Comparison of ENCODE assay signal across 8 mouse cellular contexts in the genomic region with DNA sequence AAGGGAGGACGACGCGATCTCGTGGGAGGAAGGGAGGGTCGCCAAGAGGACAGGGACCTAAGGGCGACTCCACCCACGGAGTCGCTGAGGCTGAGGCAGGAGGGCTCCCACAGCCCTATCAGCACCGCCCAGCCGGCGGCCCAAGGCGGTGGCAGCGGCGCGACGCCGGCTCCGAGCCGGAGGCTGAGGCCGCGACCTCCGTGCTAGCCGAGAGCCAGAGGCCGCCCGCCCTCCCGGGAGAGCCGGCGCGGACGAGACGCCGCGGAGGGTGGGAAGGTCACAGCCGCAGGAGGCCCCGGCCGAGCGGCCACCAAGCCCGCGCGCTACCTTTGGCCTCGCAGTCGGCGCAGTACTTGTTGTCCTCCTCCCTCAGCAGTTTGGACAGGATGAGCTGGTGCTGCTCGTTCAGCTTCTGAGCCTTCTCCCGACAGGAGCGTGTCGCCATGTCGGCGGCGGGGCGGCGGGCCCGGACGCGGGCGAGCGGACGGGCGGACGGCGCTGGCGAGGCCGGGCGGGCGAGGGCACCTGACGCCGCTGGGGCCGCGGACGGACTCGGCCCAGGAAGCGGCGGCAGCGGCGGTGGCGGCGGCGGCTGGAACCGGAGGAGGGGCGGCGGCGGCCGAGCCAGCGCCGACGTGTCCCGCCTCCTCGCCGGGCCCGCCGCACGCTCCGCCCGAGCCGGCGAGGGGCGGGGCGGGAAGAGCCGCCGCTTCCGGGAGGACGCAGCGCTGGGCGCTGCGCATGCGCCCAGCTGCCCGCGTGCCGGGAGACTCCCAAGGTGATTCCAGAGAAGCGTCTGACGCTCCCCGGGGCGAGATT. TPM values are rescaled to one million over a fixed set of nuclear protein-coding genes. Genes with fewer than 3 reads are reported as not detected.
DNase-seq lines count a peak whose midpoint lies in the region; ATAC-seq and TF ChIP-seq lines count a peak whose summit lies in the region.

A gene (minus strand): TSS at position 607 of the 819 bp plus-strand sequence.

- WGBS in embryonic facial prominence, embryonic 11.5 days, result under 1% methylated on average over 80 of the region's 113 CpGs
- WGBS in intestine, postnatal 0 days, result under 1% methylated on average over 93 of the region's 113 CpGs
- under 1% methylated on average over 75 of the region's 113 CpGs for WGBS in midbrain, embryonic 11.5 days

- no peaks in the 10 kb centered on the region for H3K36me3 ChIP-seq in embryonic facial prominence, embryonic 11.5 days (replicated peaks; ENCODE audit: control insufficient read depth, insufficient read depth, low read depth, low read length)
- no peaks in the 10 kb centered on the region for H3K36me3 ChIP-seq in intestine, postnatal 0 days (ENCODE audit: control insufficient read depth, insufficient read depth)
- no peaks in the 10 kb centered on the region for H3K36me3 ChIP-seq in midbrain, embryonic 11.5 days (ENCODE audit: control insufficient read depth, insufficient read depth, low read length)

- H3K4me3 ChIP-seq in embryonic facial prominence, embryonic 11.5 days (ENCODE audit: low read depth, low read length), result peak within 1 kb of the TSS; percentile 88
- H3K4me3 ChIP-seq in intestine, postnatal 0 days (ENCODE audit: low read depth, low read length), result peak within 1 kb of the TSS; percentile 100
- peak within 1 kb of the TSS; percentile 91 for H3K4me3 ChIP-seq in midbrain, embryonic 11.5 days (ENCODE audit: low read depth, low read length)

- peak within 1 kb of the TSS; percentile 79 for H3K27ac ChIP-seq in embryonic facial prominence, embryonic 11.5 days (replicated peaks; ENCODE audit: low read depth, low read length)
- H3K27ac ChIP-seq in intestine, postnatal 0 days (ENCODE audit: low read depth, low read length), result peak within 1 kb of the TSS; percentile 99
- H3K27ac ChIP-seq in midbrain, embryonic 11.5 days (ENCODE audit: low read depth, low read length), result peak within 1 kb of the TSS; percentile 82

- no peaks in the 10 kb centered on the region for H3K4me1 ChIP-seq in embryonic facial prominence, embryonic 11.5 days (ENCODE audit: control insufficient read depth, insufficient read depth, low read length)
- H3K4me1 ChIP-seq in intestine, postnatal 0 days (replicated peaks; ENCODE audit: control insufficient read depth, insufficient read depth, low read length), result peaks cover 6% of the 10 kb centered on the region
- peaks cover 3% of the 10 kb centered on the region; the same call in 1 of the 2 replicates for H3K4me1 ChIP-seq in midbrain, embryonic 11.5 days (ENCODE audit: control insufficient read depth, insufficient read depth, low read length)

- intact Hi-C loops in left cerebral cortex, postnatal 4 days (cut with DNase I), result no loop called here

- H3K27me3 ChIP-seq in embryonic facial prominence, embryonic 11.5 days (ENCODE audit: control insufficient read depth, insufficient read depth, low read length), result no peaks in the 10 kb centered on the region
- no peaks in the 10 kb centered on the region for H3K27me3 ChIP-seq in intestine, postnatal 0 days (replicated peaks; ENCODE audit: control insufficient read depth, insufficient read depth, low read length)
- no peaks in the 10 kb centered on the region for H3K27me3 ChIP-seq in midbrain, embryonic 11.5 days (ENCODE audit: control insufficient read depth, insufficient read depth, low read length)

- TF ChIP-seq CTCF in intestine, postnatal 0 days (IDR thresholded peaks at IDR 0.05; ENCODE audit: low read depth), result no peak

- no peaks in the 10 kb centered on the region for H3K9me3 ChIP-seq in embryonic facial prominence, embryonic 11.5 days (replicated peaks; ENCODE audit: control insufficient read depth, low read length)
- H3K9me3 ChIP-seq in intestine, postnatal 0 days (ENCODE audit: control insufficient read depth), result peaks cover 12% of the 10 kb centered on the region
- H3K9me3 ChIP-seq in midbrain, embryonic 11.5 days (ENCODE audit: control insufficient read depth, low read length), result no peaks in the 10 kb centered on the region; the same call in 1 of the 2 replicates

- H3K9ac ChIP-seq in embryonic facial prominence, embryonic 11.5 days (replicated peaks; ENCODE audit: low read length), result peak within 1 kb of the TSS; percentile 88
- H3K9ac ChIP-seq in intestine, postnatal 0 days (ENCODE audit: low read depth, low read length), result peak within 1 kb of the TSS; percentile 96
- H3K9ac ChIP-seq in midbrain, embryonic 11.5 days (ENCODE audit: low read length), result peak within 1 kb of the TSS; percentile 90

- peak; percentile 91 for DNase-seq in adrenal gland, postnatal 14 days
- DNase-seq in embryonic facial prominence, embryonic 11.5 days (ENCODE audit: low spot score), result peak; percentile 92
- DNase-seq in left cerebral cortex, postnatal 4 days, result peak; percentile 85
- peak; percentile 98 for DNase-seq in midbrain, embryonic 11.5 days (ENCODE audit: low spot score, missing footprints)
- peak; percentile 81 for DNase-seq in right cerebral cortex, postnatal 4 days
- peak; percentile 75 for DNase-seq in yolk sac, embryonic 10.5 days (ENCODE audit: low spot score)

- ATAC-seq in embryonic facial prominence, embryonic 11.5 days (replicated peaks; ENCODE audit: insufficient number of reproducible peaks, low FRiP score, low TSS enrichment, low read depth), result peak; percentile 87
- peak; percentile 82 for ATAC-seq in granulocyte monocyte progenitor cell, adult 5-6 weeks (replicated peaks; ENCODE audit: poor library complexity, severe bottlenecking)
- peak; percentile 93 for ATAC-seq in intestine, postnatal 0 days
- ATAC-seq in midbrain, embryonic 11.5 days (ENCODE audit: low FRiP score), result peak; percentile 95

- H3K4me2 ChIP-seq in embryonic facial prominence, embryonic 11.5 days (ENCODE audit: low read depth, low read length), result peak within 1 kb of the TSS; percentile 49
- H3K4me2 ChIP-seq in intestine, postnatal 0 days (replicated peaks; ENCODE audit: low read depth), result peak within 1 kb of the TSS; percentile 84
- H3K4me2 ChIP-seq in midbrain, embryonic 11.5 days, result peak within 1 kb of the TSS; percentile 74

RNA-seq across cellular contexts. Expression of the gene that starts here (rescaled TPM):
- 79.4 and 89.0 TPM in 2 replicates for total RNA-seq in adrenal gland, postnatal 14 days (2021)
- 46.3 and 46.6 TPM in 2 replicates for polyA plus RNA-seq in embryonic facial prominence, embryonic 11.5 days (2014; fragmentation: Nextera tagmentation; extraction: Ambion mirVana)
- total RNA-seq in granulocyte monocyte progenitor cell, adult 5-6 weeks (2014; fragmentation: Nextera tagmentation), result 39.3 and 89.9 TPM in 2 replicates
- total RNA-seq in granulocyte monocyte progenitor cell, adult 5-6 weeks (2017), result 30.8 and 32.2 TPM in 2 replicates
- polyA plus RNA-seq in intestine, postnatal 0 days (2015; fragmentation: Nextera tagmentation; extraction: Ambion mirVana), result 54.7 and 62.6 TPM in 2 replicates
- total RNA-seq in left cerebral cortex, postnatal 4 days (2021), result 100 to 1,000 TPM; 207 to 219 TPM
- 58.7 and 63.3 TPM in 2 replicates for polyA plus RNA-seq in midbrain, embryonic 11.5 days (2014; fragmentation: Nextera tagmentation; extraction: Ambion mirVana)

Comparison
In these comparisons a context has a peak if more than half of its experiments do, and no peak if none do; other contexts are left out.
1. Peak in every context shown above with its lines: DNase-seq, ATAC-seq, H3K4me3 ChIP-seq and H3K27ac ChIP-seq.